Mouse (Mus musculus) C2C12 (cell line): Measurements from ENCODE around the gene Slc5a11.

Experiments
- CEBPB ChIP-seq: IDR thresholded peaks from one replicate; pipeline ENCODE4 v1.6.1; 2011; ENCODE audit warnings: low read depth, mild to moderate bottlenecking, control low read depth, moderate library complexity
- CTCF ChIP-seq: IDR thresholded peaks from one replicate; pipeline ENCODE4 v1.5.1; 2011; ENCODE audit not compliant: control insufficient read depth, insufficient read depth, insufficient read length
- FOSL1 ChIP-seq: IDR thresholded peaks from one replicate; pipeline ENCODE4 v1.8.0; 2011; ENCODE audit warnings: mild to moderate bottlenecking, low read length; ENCODE audit not compliant: poor library complexity, insufficient read depth, severe bottlenecking
- MAX ChIP-seq: IDR thresholded peaks from one replicate; pipeline ENCODE4 v1.6.1; 2011; ENCODE audit warnings: mild to moderate bottlenecking, control low read depth
- MYOG ChIP-seq: IDR thresholded peaks from one replicate; pipeline ENCODE4 v1.6.1; 2011; ENCODE audit not compliant: control insufficient read depth, insufficient read length; ENCODE audit errors: extremely low read depth
- USF1 ChIP-seq: IDR thresholded peaks from one replicate; pipeline ENCODE4 v1.6.1; 2011; ENCODE audit warnings: low read depth, mild to moderate bottlenecking, control low read depth, moderate library complexity

GRCm38 (mm10) chr7:123209864-123210263, 4.7 kb upstream of the Slc5a11 start:
- no peak for TF ChIP-seq CTCF
- TF ChIP-seq FOSL1 = no peak
- TF ChIP-seq USF1 = no peak
- TF ChIP-seq MAX = no peak
- no peak for TF ChIP-seq CEBPB
- TF ChIP-seq MYOG = no peak
